ENCODE assay signal across 12 mouse cellular contexts in genomic region chr9:119320446-119320845, GRCm38 (mm10). TPM values are rescaled to one million over a fixed set of nuclear protein-coding genes. Genes with fewer than 3 reads are reported as not detected.
A peak's percentile ranks its signal among the peaks of the same experiment; 100 is the strongest.
DNase-seq lines count a peak whose midpoint lies in the region; ATAC-seq and TF ChIP-seq lines count a peak whose summit lies in the region.
"Had no signal": no experiment of that assay in that cellular context is flagged by ENCODE, and none has a peak within 500 bp of the region (broad histone marks: within the 10 kb centered on the region; RNA-seq: fewer than 3 reads in every experiment).

No protein-coding gene starts in this region.

- no peak overlapping the region for H3K9ac ChIP-seq in CH12.LX (ENCODE audit: insufficient read depth, low read depth)
- no peak overlapping the region for H3K9ac ChIP-seq in forebrain, embryonic 14.5 days (ENCODE audit: low read length)
- peak overlapping the region; percentile 96 for H3K9ac ChIP-seq in liver, embryonic 12.5 days

- dilution Hi-C loops in CH12.LX (cut with MboI; ENCODE audit: extremely low pct_ligation_motif_present, extremely low pct_unique_long_range_greater_than_20kb, low sequenced_read_pairs): no loop called here

- H3K4me3 ChIP-seq in erythroblast, embryonic 14.5 days (replicated peaks): peak overlapping the region; percentile 70
- H3K4me3 ChIP-seq in CH12.LX (replicated peaks in 1 of 3; ENCODE audit: low read depth in 2 of 3, low read length in 2 of 3, poor library complexity in 1 of 3): no peak overlapping the region
- peak overlapping the region; percentile 92; the same call in 1 of the 2 replicates for H3K4me3 ChIP-seq in forebrain, embryonic 14.5 days (ENCODE audit: low read depth, low read length)
- peak overlapping the region; percentile 95 for H3K4me3 ChIP-seq in liver, embryonic 12.5 days

- TF ChIP-seq RAD21 in CH12.LX (IDR thresholded peaks at IDR 0.05; ENCODE audit: low read depth, low read length): no peak

- in situ Hi-C loops in CH12.LX (cut with MboI; ENCODE audit: low pct_ligation_motif_present, low pct_unique_long_range_greater_than_20kb, low sequenced_read_pairs): no loop called here

- no peak for TF ChIP-seq EP300 in CH12.LX (IDR thresholded peaks at IDR 0.05; ENCODE audit: low read length)

- no peak for TF ChIP-seq POLR2A in CH12.LX (IDR thresholded peaks at IDR 0.05; ENCODE audit: low read depth, low read length)

- peaks cover 8% of the 10 kb centered on the region for H3K36me3 ChIP-seq in erythroblast, embryonic 14.5 days (ENCODE audit: control insufficient read depth)
- H3K36me3 ChIP-seq in CH12.LX (replicated peaks in 1 of 2; ENCODE audit: control insufficient read depth in 1 of 2, insufficient read depth in 1 of 2, low read length in 1 of 2): peaks cover 2 to 16% of the 10 kb centered on the region in 2 experiments
- H3K36me3 ChIP-seq in forebrain, embryonic 14.5 days (ENCODE audit: control insufficient read depth, insufficient read depth, low read length): no peaks in the 10 kb centered on the region
- H3K36me3 ChIP-seq in liver, embryonic 12.5 days: peaks cover 4% of the 10 kb centered on the region; the same call in 1 of the 2 replicates

- peaks cover 12% of the 10 kb centered on the region for H3K79me2 ChIP-seq in CH12.LX (replicated peaks; ENCODE audit: control insufficient read depth, extremely low read depth, insufficient read depth, poor library complexity, severe bottlenecking)

- H3K4me1 ChIP-seq in erythroblast, embryonic 14.5 days (ENCODE audit: control insufficient read depth): peaks cover 44% of the 10 kb centered on the region
- H3K4me1 ChIP-seq in CH12.LX (ENCODE audit: control insufficient read depth in 1 of 2, insufficient read depth in 2 of 2): peaks cover 2 to 30% of the 10 kb centered on the region in 2 experiments; a peak in 2 of 4 replicates
- H3K4me1 ChIP-seq in forebrain, embryonic 14.5 days (ENCODE audit: control insufficient read depth, insufficient read depth, low read length): peaks cover 17% of the 10 kb centered on the region
- H3K4me1 ChIP-seq in liver, embryonic 12.5 days: peaks cover 38% of the 10 kb centered on the region

- no peaks in the 10 kb centered on the region for H3K27me3 ChIP-seq in erythroblast, embryonic 14.5 days (ENCODE audit: control insufficient read depth)
- no peaks in the 10 kb centered on the region for H3K27me3 ChIP-seq in CH12.LX (replicated peaks)
- H3K27me3 ChIP-seq in forebrain, embryonic 14.5 days (replicated peaks; ENCODE audit: control insufficient read depth, insufficient read depth, low read length): no peaks in the 10 kb centered on the region
- no peaks in the 10 kb centered on the region for H3K27me3 ChIP-seq in liver, embryonic 12.5 days (replicated peaks)

- H3K27ac ChIP-seq in CH12.LX (ENCODE audit: insufficient read depth, low read depth): no peak overlapping the region
- H3K27ac ChIP-seq in forebrain, embryonic 14.5 days (ENCODE audit: low read depth, low read length): no peak overlapping the region
- no peak overlapping the region for H3K27ac ChIP-seq in liver, embryonic 12.5 days

- DNase-seq in CH12.LX (ENCODE audit: extremely low read depth): no peak
- DNase-seq in forebrain, embryonic 14.5 days (ENCODE audit: low spot score): no peak
- no peak for DNase-seq in embryo, embryonic 11 days
- no peak for DNase-seq in kidney, adult 9 months
- DNase-seq in lung, postnatal 36 days: no peak
- DNase-seq: cerebellum, adult 2 months; gastrocnemius, postnatal 36 days; thymus, postnatal 4 days had no signal

- no peaks in the 10 kb centered on the region for H3K9me3 ChIP-seq in erythroblast, embryonic 14.5 days (ENCODE audit: control insufficient read depth, low read length)
- no peaks in the 10 kb centered on the region for H3K9me3 ChIP-seq in CH12.LX (replicated peaks; ENCODE audit: low read length)
- no peaks in the 10 kb centered on the region for H3K9me3 ChIP-seq in forebrain, embryonic 14.5 days (replicated peaks; ENCODE audit: control insufficient read depth, low read length)
- no peaks in the 10 kb centered on the region for H3K9me3 ChIP-seq in liver, embryonic 12.5 days (replicated peaks)

- peak overlapping the region; percentile 73; the same call in 1 of the 2 replicates for H3K4me2 ChIP-seq in CH12.LX (ENCODE audit: insufficient read depth, low read depth, poor library complexity, severe bottlenecking)
- H3K4me2 ChIP-seq in forebrain, embryonic 14.5 days (ENCODE audit: low read length): peak overlapping the region; percentile 98
- H3K4me2 ChIP-seq in liver, embryonic 12.5 days: peak overlapping the region; percentile 99

- no peak for TF ChIP-seq CTCF in CH12.LX (conservative IDR thresholded peaks at IDR 0.05 in 1 of 2, IDR thresholded peaks at IDR 0.05 in 1 of 2; ENCODE audit: low read depth in 2 of 2, low read length in 2 of 2)

- ATAC-seq in erythroblast, adult 5-6 weeks (replicated peaks; ENCODE audit: low FRiP score, poor library complexity, severe bottlenecking): no peak
- no peak for ATAC-seq in forebrain, embryonic 14.5 days
- no peak for ATAC-seq in liver, embryonic 12.5 days

- 83% methylated on average over 7 of the region's 7 CpGs for WGBS in forebrain, embryonic 14.5 days
- 74% methylated on average over 7 of the region's 7 CpGs for WGBS in liver, embryonic 12.5 days (ENCODE audit: insufficient replicate concordance)

TF ChIP-seq in CH12.LX, 34 proteins besides CTCF, POLR2A, EP300 and RAD21:
- no peak; the same call in 1 of the 2 replicates for TF ChIP-seq ZNF384 (IDR thresholded peaks at IDR 0.05; ENCODE audit: low read depth, low read length)
- no peak for TF ChIP-seq NRF1 (IDR thresholded peaks at IDR 0.05; ENCODE audit: low read depth, low read length)
- TF ChIP-seq JUND (conservative IDR thresholded peaks at IDR 0.05; ENCODE audit: low read depth, low read length): no peak
- no peak for TF ChIP-seq USF2 (conservative IDR thresholded peaks at IDR 0.05; ENCODE audit: low read depth, low read length)
- TF ChIP-seq TBP (conservative IDR thresholded peaks at IDR 0.05; ENCODE audit: low read depth, low read length): no peak

RNA-seq across cellular contexts. Expression of gene Oxsr1, which starts 1.8 kb away (rescaled TPM):
- 0.87 and 0.88 TPM in 2 replicates for polyA plus RNA-seq in erythroblast, embryonic 14.5 days (2012)
- total RNA-seq in erythroblast, adult 5-6 weeks (2015; ENCODE audit: low replicate concordance): 3.7 and 7.5 TPM in 2 replicates
- total RNA-seq in erythroblast, adult 5-6 weeks (2017; ENCODE audit: low replicate concordance): 11.0 and 17.0 TPM in 2 replicates
- total RNA-seq in CH12.LX (2012; rRNA removed) (22.1 and 26.3 TPM in 2 replicates), CH12.LX (2014; rRNA removed) (36.1 and 41.2 TPM in 2 replicates)
- 31.7 and 33.3 TPM in 2 replicates for polyA plus RNA-seq in CH12.LX (2012; ENCODE audit: insufficient read length, low read depth)
- 13.5 and 14.9 TPM in 2 replicates for polyA plus RNA-seq in forebrain, embryonic 14.5 days (2014; fragmentation: Nextera tagmentation; extraction: Ambion mirVana)
- polyA plus RNA-seq in liver, embryonic 12.5 days (2016; fragmentation: Nextera tagmentation; extraction: Ambion mirVana): 11.1 and 12.2 TPM in 2 replicates

RNA-seq across cellular contexts. Expression of gene Acaa1a, which starts 19.0 kb away (rescaled TPM):
- polyA plus RNA-seq in erythroblast, embryonic 14.5 days (2012): 0.79 and 1.7 TPM in 2 replicates
- 6.9 and 9.2 TPM in 2 replicates for total RNA-seq in erythroblast, adult 5-6 weeks (2015; ENCODE audit: low replicate concordance)
- total RNA-seq in erythroblast, adult 5-6 weeks (2017; ENCODE audit: low replicate concordance): 4.1 and 8.1 TPM in 2 replicates
- 51.2 and 57.8 TPM in 2 replicates for total RNA-seq in CH12.LX (2012; rRNA removed)
- 22.4 and 24.8 TPM in 2 replicates for total RNA-seq in CH12.LX (2014; rRNA removed)
- 24.4 and 30.9 TPM in 2 replicates for polyA plus RNA-seq in CH12.LX (2012; ENCODE audit: insufficient read length, low read depth)
- polyA plus RNA-seq in forebrain, embryonic 14.5 days (2014; fragmentation: Nextera tagmentation; extraction: Ambion mirVana): 92.0 and 95.0 TPM in 2 replicates
- 38.0 and 43.1 TPM in 2 replicates for polyA plus RNA-seq in liver, embryonic 12.5 days (2016; fragmentation: Nextera tagmentation; extraction: Ambion mirVana)

RNA-seq across cellular contexts. Expression of gene Myd88, which starts 20.8 kb away (rescaled TPM):
- 0.63 and 1.7 TPM in 2 replicates for polyA plus RNA-seq in erythroblast, embryonic 14.5 days (2012)
- 11.7 and 20.0 TPM in 2 replicates for total RNA-seq in erythroblast, adult 5-6 weeks (2015; ENCODE audit: low replicate concordance)
- 5.1 and 8.5 TPM in 2 replicates for total RNA-seq in erythroblast, adult 5-6 weeks (2017; ENCODE audit: low replicate concordance)
- total RNA-seq in CH12.LX (2012; rRNA removed): 22.7 and 33.4 TPM in 2 replicates
- total RNA-seq in CH12.LX (2014; rRNA removed): 14.3 and 14.7 TPM in 2 replicates
- 51.3 and 53.6 TPM in 2 replicates for polyA plus RNA-seq in CH12.LX (2012; ENCODE audit: insufficient read length, low read depth)
- polyA plus RNA-seq in forebrain, embryonic 14.5 days (2014; fragmentation: Nextera tagmentation; extraction: Ambion mirVana): 5.7 and 5.8 TPM in 2 replicates
- polyA plus RNA-seq in liver, embryonic 12.5 days (2016; fragmentation: Nextera tagmentation; extraction: Ambion mirVana): 21.3 and 22.2 TPM in 2 replicates

RNA-seq across cellular contexts. Expression of gene Xylb, which starts 36.7 kb away (rescaled TPM):
- polyA plus RNA-seq in erythroblast, embryonic 14.5 days (2012): 0.01 and 0.17 TPM in 2 replicates
- total RNA-seq in erythroblast, adult 5-6 weeks (2015; ENCODE audit: low replicate concordance): 0.19 TPM in 1 of 2 replicates, not detected in the other
- total RNA-seq in erythroblast, adult 5-6 weeks (2017; ENCODE audit: low replicate concordance): 0.56 TPM in 1 of 2 replicates, not detected in the other
- total RNA-seq in CH12.LX (2012; rRNA removed) (4.8 and 5.9 TPM in 2 replicates), CH12.LX (2014; rRNA removed) (1.8 and 2.5 TPM in 2 replicates)
- polyA plus RNA-seq in CH12.LX (2012; ENCODE audit: insufficient read length, low read depth): 6.4 and 7.1 TPM in 2 replicates
- polyA plus RNA-seq in forebrain, embryonic 14.5 days (2014; fragmentation: Nextera tagmentation; extraction: Ambion mirVana): 2.4 and 4.1 TPM in 2 replicates
- polyA plus RNA-seq in liver, embryonic 12.5 days (2016; fragmentation: Nextera tagmentation; extraction: Ambion mirVana): 4.6 and 5.0 TPM in 2 replicates

RNA-seq across cellular contexts. Expression of gene Slc22a14, which starts 44.9 kb away (rescaled TPM):
- polyA plus RNA-seq in erythroblast, embryonic 14.5 days (2012): not detected in 2 replicates
- not detected in 2 replicates for total RNA-seq in erythroblast, adult 5-6 weeks (2015; ENCODE audit: low replicate concordance)
- not detected in 2 replicates for total RNA-seq in erythroblast, adult 5-6 weeks (2017; ENCODE audit: low replicate concordance)
- total RNA-seq in CH12.LX (2012; rRNA removed) (not detected in 2 replicates), CH12.LX (2014; rRNA removed) (not detected in 2 replicates)
- not detected in 2 replicates for polyA plus RNA-seq in CH12.LX (2012; ENCODE audit: insufficient read length, low read depth)
- not detected in 2 replicates for polyA plus RNA-seq in forebrain, embryonic 14.5 days (2014; fragmentation: Nextera tagmentation; extraction: Ambion mirVana)
- not detected in 2 replicates for polyA plus RNA-seq in liver, embryonic 12.5 days (2016; fragmentation: Nextera tagmentation; extraction: Ambion mirVana)
- total RNA-seq: gastrocnemius, postnatal 36 days had no signal
- polyA plus RNA-seq: cerebellum, adult 2 months; limb, embryonic 11.5 days had no signal

Comparison
In these comparisons a context has a peak if more than half of its experiments do, and no peak if none do; other contexts are left out.
1. H3K4me3 ChIP-seq: peak in erythroblast, embryonic 14.5 days (single experiment), forebrain, embryonic 14.5 days (single experiment) and liver, embryonic 12.5 days (single experiment); none in CH12.LX (0 of 3).
2. Peak in every context shown above with its lines, with median percentiles within 50 percentile points of each other: H3K4me2 ChIP-seq.